Mouse (Mus musculus) liver, embryonic 14.5 days (tissue): ENCODE data around the gene Pnpla6. TPM values are rescaled to one million over a fixed set of nuclear protein-coding genes. Genes with fewer than 3 reads are reported as not detected.
"Not testable (repeated sequence)": the region's sequence is repeated elsewhere in the genome, so short reads cannot be mapped to it uniquely, and the experiment has no call there.

Experiments used
- ATAC-seq: fragments of 200-750 bp; cut with Nextera tagmentation; 2 replicates; pipeline ENCODE4 v1.8.0; 2017; ENCODE audit warnings: moderate number of reproducible peaks, mild to moderate bottlenecking, moderate library complexity; ENCODE audit not compliant: insufficient read depth
- DNase-seq, 3 experiments: peaks; one replicate each; pipeline ENCODE4 v3.0.0-alpha.2; 2012 to 2013; ENCODE audit warnings: low read depth in 3 of 3, low spot score in 3 of 3
- H3K27ac ChIP-seq: fragments of 300-500 bp; sonication (generic); 2 replicates; pipeline ENCODE4 v1.5.1; 2014; ENCODE audit warnings: moderate library complexity, mild to moderate bottlenecking, control low read depth, inconsistent platforms
- H3K27me3 ChIP-seq: fragments of 300-500 bp; sonication (generic); 2 replicates; pipeline ENCODE4 v1.6.1; 2014; ENCODE audit warnings: mild to moderate bottlenecking, low read length, moderate library complexity; ENCODE audit not compliant: control insufficient read depth, insufficient read depth
- H3K36me3 ChIP-seq: fragments of 300-500 bp; sonication (generic); replicated peaks from 2 replicates; pipeline ENCODE4 v1.6.1; 2014; ENCODE audit warnings: low read depth; ENCODE audit not compliant: control insufficient read depth, insufficient read depth
- H3K4me1 ChIP-seq, 2 experiments: fragments of 200-500 bp in 1 of 2; fragments of 300-500 bp in 1 of 2; sonication (generic) in 1 of 2; replicated peaks; 2 replicates each; pipeline ENCODE4 v1.6.1; 2012 to 2014; ENCODE audit warnings: antibody characterized with exemption in 1 of 2, inconsistent platforms in 1 of 2, low read length in 1 of 2; ENCODE audit not compliant: control insufficient read depth in 2 of 2, insufficient read depth in 2 of 2
- H3K4me2 ChIP-seq: fragments of 300-500 bp; sonication (generic); 2 replicates; pipeline ENCODE4 v1.6.1; 2014; ENCODE audit warnings: low read depth, mild to moderate bottlenecking, control low read depth, moderate library complexity
- H3K4me3 ChIP-seq, 2 experiments: fragments of 200-500 bp in 1 of 2; fragments of 300-500 bp in 1 of 2; sonication (generic) in 1 of 2; 2 replicates each; pipeline ENCODE4 v1.5.1; 2012 to 2014; ENCODE audit warnings: low read depth in 2 of 2, low read length in 2 of 2, mild to moderate bottlenecking in 2 of 2, control low read depth in 1 of 2, inconsistent platforms in 1 of 2, moderate library complexity in 1 of 2; ENCODE audit not compliant: insufficient read depth in 1 of 2
- H3K9ac ChIP-seq: fragments of 300-500 bp; sonication (generic); replicated peaks from 2 replicates; pipeline ENCODE4 v1.6.1; 2014; ENCODE audit warnings: mild to moderate bottlenecking, control low read depth, moderate library complexity
- H3K9me3 ChIP-seq: fragments of 300-500 bp; sonication (generic); 2 replicates; pipeline ENCODE4 v1.6.1; 2016; ENCODE audit warnings: low read length, mixed read lengths; ENCODE audit not compliant: control insufficient read depth
- CTCF ChIP-seq: IDR thresholded peaks from 2 replicates; pipeline ENCODE4 v1.5.1; 2016; ENCODE audit warnings: antibody characterized with exemption, low read depth, control low read depth
- EP300 ChIP-seq: IDR thresholded peaks from 2 replicates; pipeline ENCODE4 v1.6.1; 2016; ENCODE audit warnings: antibody characterized with exemption, low read depth
- WGBS: fragments of 180-500 bp; shearing (Covaris S2); extraction: QIAGEN DNeasy Blood & Tissue Kit; methylation state at CpG from one replicate; pipeline ENCODE4 v1.1.7; 2014; ENCODE audit not compliant: insufficient replicate concordance; 5-methylcytosine and 5-hydroxymethylcytosine counted together
- polyA plus RNA-seq, 2 experiments: library from polyadenylated mRNA; depleted of rRNA in 1 of 2; stranded (reverse) in 1 of 2; unstranded in 1 of 2; fragments of >200 nt; fragmentation: Nextera tagmentation in 1 of 2; extraction: Ambion mirVana in 1 of 2; gene quantifications; 2 replicates each; pipeline versions ENCODE4 v1.2.1 to v1.2.3; 2012 to 2014

The Pnpla6 gene
- polyA plus RNA-seq, 2 experiments = 6.5 to 14.2 TPM

DNA sequence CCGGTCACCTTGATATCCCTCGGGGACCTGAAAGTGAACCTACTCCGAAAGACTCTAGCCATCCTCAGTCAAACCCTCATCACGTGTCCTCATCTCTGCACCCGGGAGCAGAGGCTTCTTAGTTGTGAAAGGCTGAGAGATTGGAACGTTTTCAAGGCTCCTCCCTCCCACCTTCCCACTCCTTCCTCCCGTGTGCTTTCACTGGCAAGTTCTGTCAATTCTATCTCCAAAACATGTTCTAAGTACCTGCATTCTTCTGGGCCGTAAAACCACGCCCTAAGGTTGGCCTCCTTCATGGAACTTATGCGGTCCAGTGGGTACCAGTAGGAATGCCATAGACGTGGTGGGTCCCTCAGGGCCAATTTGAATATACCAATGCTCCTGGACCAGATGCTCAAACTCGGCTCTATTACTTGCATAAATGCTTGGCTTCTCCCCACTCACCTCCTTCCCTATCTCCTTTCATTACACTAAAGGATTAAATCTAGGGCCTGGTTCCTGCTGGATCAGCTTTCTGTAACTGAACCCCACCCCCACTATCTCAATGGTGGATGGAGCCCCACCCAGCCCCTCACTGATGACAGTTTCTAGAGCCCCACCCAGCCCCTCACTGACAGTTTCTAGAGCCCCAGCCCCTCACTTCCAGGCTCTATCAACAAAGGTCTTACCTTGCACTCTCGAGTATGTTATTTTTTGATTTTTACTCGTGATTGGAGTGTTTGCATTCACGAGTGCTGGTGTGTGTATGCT lies 61.2 kb downstream of the Pnpla6 start:
- DNase-seq (no peak), ATAC-seq (no peak)
- TF ChIP-seq EP300 (no peak), CTCF (no peak)
- H3K4me3 ChIP-seq = no peak overlapping the region
- H3K36me3 ChIP-seq = no peaks in the 10 kb centered on the region
- no peak overlapping the region for H3K4me2 ChIP-seq
- 60% methylated on average over 15 of the region's 15 CpGs for WGBS
- no peak overlapping the region for H3K9ac ChIP-seq
- no peaks in the 10 kb centered on the region for H3K27me3 ChIP-seq
- no peak overlapping the region for H3K27ac ChIP-seq
- peaks cover 0 to 6% of the 10 kb centered on the region in 2 experiments; a peak in 2 of 4 replicates for H3K4me1 ChIP-seq
- no peaks in the 10 kb centered on the region for H3K9me3 ChIP-seq

DNA sequence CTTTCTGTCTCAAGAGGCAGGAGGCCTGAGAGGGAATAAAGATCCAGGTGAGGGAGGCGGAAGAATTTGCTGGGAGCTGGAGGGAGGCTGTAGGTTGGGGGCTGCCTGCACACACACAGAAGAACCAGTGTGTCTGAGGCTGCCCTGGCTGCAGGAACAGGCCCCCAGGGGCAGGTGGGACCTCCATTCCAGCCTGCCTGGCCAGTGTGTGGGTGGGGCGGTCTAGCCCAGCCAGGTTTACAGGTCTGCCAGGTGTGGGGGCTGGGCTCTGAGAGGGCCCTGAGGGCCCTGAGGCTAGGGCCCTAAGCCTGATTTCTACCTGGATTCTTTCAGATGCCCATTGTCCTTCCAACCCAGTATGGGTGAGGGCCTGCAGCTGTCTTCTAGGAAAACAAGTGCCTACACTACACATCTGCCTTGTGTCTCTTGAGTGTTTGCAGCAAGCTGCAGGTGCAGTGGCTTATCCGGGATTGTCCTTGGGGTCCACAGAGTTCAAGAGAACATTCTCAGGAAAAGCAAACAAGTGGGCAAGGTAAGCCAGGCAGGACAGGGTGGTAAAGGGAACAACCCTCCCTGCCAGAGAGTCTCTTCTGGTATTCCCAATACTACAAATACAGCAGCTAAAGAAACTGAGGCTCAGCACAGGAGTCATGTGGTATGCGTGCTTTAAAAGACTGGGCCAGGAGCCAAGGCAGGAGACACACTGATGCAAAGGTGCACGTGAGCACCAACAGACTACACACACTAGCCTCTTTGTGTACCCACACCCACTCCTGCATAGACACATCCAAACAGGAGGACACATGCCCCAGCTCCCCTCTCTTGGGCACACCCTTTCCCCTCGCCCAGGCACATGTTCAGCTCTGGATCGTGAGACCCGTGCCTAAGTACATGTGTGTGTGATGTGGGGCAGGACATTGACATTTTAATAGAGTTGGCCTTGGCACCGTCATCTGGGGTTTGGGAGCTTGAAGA lies 64.5 kb downstream of the Pnpla6 start:
- ATAC-seq (no peak), DNase-seq (no peak)
- no peak overlapping the region for H3K4me2 ChIP-seq
- no peak overlapping the region for H3K27ac ChIP-seq
- no peaks in the 10 kb centered on the region for H3K9me3 ChIP-seq
- H3K9ac ChIP-seq = no peak overlapping the region
- peaks cover 0 to 6% of the 10 kb centered on the region in 2 experiments; a peak in 2 of 4 replicates for H3K4me1 ChIP-seq
- no peaks in the 10 kb centered on the region for H3K36me3 ChIP-seq
- 62% methylated on average over 9 of the region's 9 CpGs for WGBS
- H3K4me3 ChIP-seq = no peak overlapping the region
- TF ChIP-seq CTCF (no peak), EP300 (no peak)
- no peaks in the 10 kb centered on the region for H3K27me3 ChIP-seq

DNA sequence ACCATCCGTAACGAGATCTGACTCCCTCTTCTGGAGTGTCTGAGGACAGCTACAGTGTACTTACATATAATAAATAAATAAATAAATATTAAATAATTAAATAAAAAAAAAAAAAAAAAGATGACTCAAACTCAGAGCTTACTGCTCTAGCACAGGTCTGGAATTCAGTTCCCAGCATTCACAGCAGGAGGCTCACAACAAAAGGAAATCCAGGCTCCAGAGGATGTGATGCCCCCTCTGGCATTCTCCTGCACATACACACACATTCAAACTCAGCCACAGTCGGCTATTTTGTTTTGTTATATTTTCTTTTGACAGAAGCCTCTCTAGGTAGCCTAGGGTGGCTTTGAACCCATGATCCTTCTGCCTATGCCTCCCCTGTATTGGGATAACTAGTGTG lies 66.8 kb downstream of the Pnpla6 start:
- not testable (repeated sequence) for H3K27me3 ChIP-seq, H3K9ac ChIP-seq, ATAC-seq, H3K27ac ChIP-seq, H3K4me3 ChIP-seq, DNase-seq, H3K9me3 ChIP-seq, H3K4me1 ChIP-seq, H3K36me3 ChIP-seq, H3K4me2 ChIP-seq
- WGBS = 50% methylated on average over 1 of the region's 3 CpGs

DNA sequence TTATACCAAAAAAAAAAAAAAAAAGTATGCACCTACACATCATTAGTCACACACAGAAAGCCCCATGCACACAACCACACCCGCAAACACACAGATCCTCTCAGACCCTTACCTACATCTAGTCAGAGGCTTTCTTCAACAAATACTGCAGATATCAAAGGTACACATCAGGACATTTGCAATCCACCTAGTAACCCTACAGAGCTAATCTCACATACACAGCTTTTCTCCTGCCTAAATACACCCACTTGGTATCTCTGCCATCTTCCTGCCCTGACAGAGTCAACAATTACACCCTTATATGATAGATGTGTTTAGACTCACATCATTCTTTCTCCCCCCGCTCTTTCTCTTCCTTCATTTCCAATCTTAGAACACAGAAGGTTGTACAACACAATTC lies 71.3 kb downstream of the Pnpla6 start:
- no peaks in the 10 kb centered on the region for H3K36me3 ChIP-seq
- WGBS = 31% methylated on average over 2 of the region's 2 CpGs
- peak; percentile 61 for ATAC-seq
- TF ChIP-seq CTCF (no peak), EP300 (peak; percentile 54)
- H3K4me1 ChIP-seq = peaks cover 14% of the 10 kb centered on the region in 2 experiments
- H3K4me3 ChIP-seq = no peak overlapping the region
- H3K27ac ChIP-seq = no peak overlapping the region
- no peak overlapping the region for H3K9ac ChIP-seq
- H3K9me3 ChIP-seq = no peaks in the 10 kb centered on the region
- H3K27me3 ChIP-seq = no peaks in the 10 kb centered on the region; the same call in 1 of the 2 replicates
- DNase-seq = no peak
- H3K4me2 ChIP-seq = peak overlapping the region; percentile 85

DNA sequence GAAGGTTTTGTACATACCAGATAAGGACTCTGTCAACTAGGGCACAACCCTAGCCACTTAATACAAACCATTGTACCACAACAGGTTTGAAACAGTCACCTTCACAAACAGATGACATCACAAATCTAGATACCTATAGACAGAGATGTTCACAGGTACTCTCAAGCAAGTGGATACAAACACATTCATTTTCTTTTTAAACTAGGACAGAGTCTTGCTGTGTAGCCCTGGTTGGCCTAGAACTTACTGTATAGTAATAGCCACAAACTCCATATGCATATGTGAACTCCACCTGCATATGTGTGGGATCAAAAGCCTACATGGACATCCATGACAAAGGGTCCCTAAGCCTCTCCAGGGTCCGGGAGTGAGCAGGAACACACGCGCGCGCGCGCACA lies 71.8 kb downstream of the Pnpla6 start, which contains the start of gene Camsap3:
Gene Camsap3 (plus strand): TSS at position 301 of the 398 bp plus-strand sequence.
- H3K27me3 ChIP-seq = no peaks in the 10 kb centered on the region; the same call in 1 of the 2 replicates
- no peak within 1 kb of the TSS for H3K27ac ChIP-seq
- DNase-seq = no peak
- WGBS = 6% methylated on average over 7 of the region's 7 CpGs
- peak within 1 kb of the TSS; percentile 54 for H3K9ac ChIP-seq
- peaks cover 14% of the 10 kb centered on the region in 2 experiments for H3K4me1 ChIP-seq
- H3K4me2 ChIP-seq = peak within 1 kb of the TSS; percentile 85
- TF ChIP-seq CTCF (no peak), EP300 (no peak)
- peak within 1 kb of the TSS; percentile 61 to 66 for H3K4me3 ChIP-seq
- H3K36me3 ChIP-seq = no peaks in the 10 kb centered on the region
- no peak for ATAC-seq
- no peaks in the 10 kb centered on the region for H3K9me3 ChIP-seq
